Mouse (Mus musculus) gastrocnemius, postnatal 4 days (tissue): Measurements from ENCODE around the gene Hamp2. TPM values are rescaled to one million over a fixed set of nuclear protein-coding genes. Genes with fewer than 3 reads are reported as not detected.

Experiments used
- DNase-seq, 2 experiments: peaks; one replicate each; pipeline ENCODE4 v3.0.0; 2021 to 2022; ENCODE audit warnings: low spot score in 2 of 2, mixed read lengths in 2 of 2
- total RNA-seq, 2 experiments: library from RNA; stranded (reverse); gene quantifications; 2 replicates each; pipeline ENCODE4 v1.2.3; 2021

Gene Hamp2
- total RNA-seq, 2 experiments from 2014 or later = not detected

- no peak for DNase-seq
Measured at GRCm38 (mm10) chr7:30895217-30895616, 29.3 kb downstream of the Hamp2 start.

GRCm38 (mm10) chr7:30892515-30892914 lies 32.0 kb downstream of the Hamp2 start:
- DNase-seq = no peak

- DNase-seq = no peak
Measured at GRCm38 (mm10) chr7:30891746-30892145, 32.7 kb downstream of the Hamp2 start.

GRCm38 (mm10) chr7:30890681-30891080 lies 33.8 kb downstream of the Hamp2 start:
- DNase-seq = no peak

GRCm38 (mm10) chr7:30888786-30889185 lies 35.7 kb downstream of the Hamp2 start:
- DNase-seq = no peak

GRCm38 (mm10) chr7:30887568-30888188 lies 36.8 kb downstream of the Hamp2 start:
- no peak for DNase-seq

- no peak for DNase-seq
Measured at GRCm38 (mm10) chr7:30886852-30887251, 37.6 kb downstream of the Hamp2 start.

- DNase-seq = no peak
Measured at GRCm38 (mm10) chr7:30884047-30884446, 40.4 kb downstream of the Hamp2 start.

GRCm38 (mm10) chr7:30881367-30881766 lies 43.1 kb downstream of the Hamp2 start:
- DNase-seq = no peak

GRCm38 (mm10) chr7:30880176-30880575 lies 44.3 kb downstream of the Hamp2 start, which contains the start of gene Cd22:
Cd22 (minus strand) TSS chr7:30880342.
- DNase-seq = no peak

- DNase-seq = no peak
Measured at GRCm38 (mm10) chr7:30878950-30879349, 45.5 kb downstream of the Hamp2 start.

GRCm38 (mm10) chr7:30873083-30873482 lies 51.4 kb downstream of the Hamp2 start:
- peak; percentile 53 to 73 for DNase-seq

Other genes starting within 250 kb of the Hamp2 start
- not detected for gene 2200002J24Rik, start 225.8 kb downstream of the Hamp2 start, total RNA-seq
- gene Atp4a, start 212.5 kb downstream of the Hamp2 start, total RNA-seq = not detected
- 100 to 1,000 TPM; 144 to 145 TPM for gene Tmem147, start 195.1 kb downstream of the Hamp2 start, total RNA-seq
- gene Gapdhs, start 181.0 kb downstream of the Hamp2 start, total RNA-seq = not detected
- gene Sbsn, start 173.2 kb downstream of the Hamp2 start, total RNA-seq = 1 to 10 TPM; 4.1 to 4.6 TPM
- gene Dmkn, start 160.9 kb downstream of the Hamp2 start, total RNA-seq = 1 to 10 TPM in 1 of 2 experiments, under 1 TPM in 1; 0.86 to 1.2 TPM
- 10 to 100 TPM; 13.2 to 13.9 TPM for gene Krtdap, start 136.8 kb downstream of the Hamp2 start, total RNA-seq
- 1 to 10 TPM; 1.8 to 2.5 TPM for gene Ffar2, start 100.9 kb downstream of the Hamp2 start, total RNA-seq
- gene Ffar3, start 68.5 kb downstream of the Hamp2 start, total RNA-seq = not detected
- not detected for gene Ffar1, start 63.1 kb downstream of the Hamp2 start, total RNA-seq
- under 1 TPM; 0.54 to 0.81 TPM for gene Cd22, start 44.3 kb downstream of the Hamp2 start, total RNA-seq
- gene Mag, start 9.8 kb downstream of the Hamp2 start, total RNA-seq = 10 to 100 TPM; 11.8 to 12.3 TPM
- gene Hamp, start 19.4 kb upstream of the Hamp2 start, total RNA-seq = under 1 TPM in 1 of 2 experiments, not detected in 1; 0.78 TPM
- 10 to 100 TPM; 79.3 to 80.5 TPM for gene Usf2, start 32.1 kb upstream of the Hamp2 start, total RNA-seq
- gene Lsr, start 48.8 kb upstream of the Hamp2 start, total RNA-seq = under 1 TPM; 0.74 to 0.75 TPM
- under 1 TPM in 1 of 2 experiments, not detected in 1; 0.20 TPM for gene Fam187b, start 49.1 kb upstream of the Hamp2 start, total RNA-seq
- 10 to 100 TPM; 21.2 to 23.0 TPM for gene Fxyd5, start 117.8 kb upstream of the Hamp2 start, total RNA-seq
- gene Fxyd7, start 126.8 kb upstream of the Hamp2 start, total RNA-seq = 1 to 10 TPM; 2.3 to 3.8 TPM
- 100 to 1,000 TPM; 587 to 732 TPM for gene Fxyd1, start 132.5 kb upstream of the Hamp2 start, total RNA-seq
- 1 to 10 TPM; 7.9 to 9.6 TPM for gene Lgi4, start 134.7 kb upstream of the Hamp2 start, total RNA-seq
- gene Fxyd3, start 152.0 kb upstream of the Hamp2 start, total RNA-seq = 1 to 10 TPM; 2.7 to 4.9 TPM
- gene Hpn, start 190.6 kb upstream of the Hamp2 start, total RNA-seq = 1 to 10 TPM; 3.9 to 4.2 TPM
- 10 to 100 TPM; 90.6 to 98.1 TPM for gene Scn1b, start 202.3 kb upstream of the Hamp2 start, total RNA-seq
- gene Gramd1a, start 231.2 kb upstream of the Hamp2 start, total RNA-seq = 10 to 100 TPM; 42.8 to 45.8 TPM